Mouse (Mus musculus): ENCODE results near the gene Agxt2.

Agxt2 gene

DNA sequence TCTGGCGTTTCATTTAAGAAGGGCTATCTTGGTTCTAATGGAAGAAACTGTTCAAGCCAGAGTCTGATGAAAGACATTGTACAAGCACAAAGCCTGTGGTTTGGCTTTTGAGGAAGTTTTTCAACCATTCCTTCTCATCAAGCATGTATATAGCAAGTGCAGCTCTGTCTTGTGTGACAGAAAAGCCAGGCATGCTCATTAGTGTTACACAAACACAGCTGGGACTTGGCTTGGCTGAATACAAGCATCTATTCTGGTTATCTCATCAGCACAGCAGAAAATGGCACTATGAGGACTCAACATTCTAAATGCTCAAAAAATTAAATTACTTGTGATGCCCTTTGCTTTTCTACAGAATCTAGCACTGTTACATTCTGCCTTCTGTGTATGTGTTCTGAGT, 78.6 kb downstream of the Agxt2 start:
- DNase-seq, result no peak

DNA sequence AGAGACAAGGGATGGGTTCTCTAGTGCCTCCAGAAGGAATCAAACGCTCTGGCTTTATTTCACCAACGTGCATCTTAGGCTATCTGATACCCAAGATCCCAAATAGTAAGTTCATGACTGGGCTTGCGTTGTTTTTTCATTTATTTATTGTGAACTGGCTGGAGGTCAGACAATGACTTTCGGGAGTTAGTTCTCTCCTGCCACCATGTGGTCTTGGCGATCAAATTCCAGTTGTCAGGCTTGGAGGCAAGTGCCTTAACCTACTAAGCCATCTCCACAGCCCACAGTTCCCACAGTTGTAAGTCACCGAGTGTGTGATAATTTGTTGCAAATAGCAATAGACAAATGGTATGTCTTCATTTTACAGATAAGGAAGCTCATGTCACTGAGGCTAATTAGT, 81.6 kb downstream of the Agxt2 start:
- peak; percentile 33 for DNase-seq

DNA sequence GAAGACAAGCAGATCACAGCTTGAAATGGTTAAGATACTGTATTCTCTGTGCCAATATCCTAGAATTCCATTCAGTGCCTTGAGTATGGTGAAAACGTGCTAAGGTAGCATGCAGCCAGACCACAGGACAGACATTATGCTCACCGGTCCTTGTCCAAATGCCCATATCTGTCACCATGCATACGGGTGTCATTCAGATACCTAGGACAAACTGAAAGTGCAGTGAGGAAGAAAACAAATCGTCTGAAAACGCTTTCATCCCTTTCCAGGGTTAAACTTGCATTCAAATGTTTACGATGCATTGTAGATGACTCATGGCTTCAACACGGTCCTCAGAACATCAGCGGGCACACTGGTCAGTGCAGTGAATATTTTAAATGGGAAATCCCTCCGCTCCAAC, 83.2 kb downstream of the Agxt2 start:
- no peak for DNase-seq

DNA sequence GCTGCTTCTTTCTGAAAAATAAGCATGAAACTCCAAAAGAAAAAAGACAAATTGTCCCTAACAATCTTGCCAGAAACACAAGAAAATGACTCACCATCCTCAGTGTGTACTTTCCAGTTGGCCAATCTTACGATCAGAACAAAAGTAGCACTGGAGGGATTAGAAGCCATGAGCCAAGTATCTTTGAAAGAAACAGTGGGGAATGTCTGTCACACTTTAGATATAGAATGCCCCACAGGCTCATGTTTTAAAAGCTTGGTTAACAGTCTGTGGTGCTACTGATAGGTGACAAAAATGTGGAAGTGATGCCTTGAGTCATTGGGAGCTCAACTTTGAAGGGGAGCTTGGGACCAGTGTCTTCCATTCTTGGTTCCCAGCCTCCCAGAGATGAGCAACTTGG, 83.9 kb downstream of the Agxt2 start:
- no peak for DNase-seq

DNA sequence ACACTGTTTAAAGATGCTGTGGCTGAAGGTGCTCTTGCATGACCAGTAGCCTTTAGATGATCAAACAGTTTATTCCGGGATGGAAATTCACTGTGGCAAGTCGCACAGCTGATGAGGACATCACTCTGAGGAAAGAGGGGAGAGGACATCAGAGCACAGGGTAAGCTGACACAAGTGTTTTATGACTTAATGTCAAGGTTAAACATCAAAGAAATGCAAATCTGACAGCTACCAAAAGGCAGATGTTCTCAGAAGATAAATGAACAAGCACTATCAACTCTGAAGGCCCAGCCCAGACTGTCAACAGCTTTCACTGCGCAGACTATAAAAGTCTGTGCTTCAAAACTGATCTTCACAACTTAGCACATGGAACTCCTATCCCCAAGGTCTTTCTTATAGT, 88.8 kb downstream of the Agxt2 start:
- DNase-seq, result no peak

Data from kidney, adult 9 months (tissue).